Mouse (Mus musculus): ENCODE data around the gene Knstrn.

DNA sequence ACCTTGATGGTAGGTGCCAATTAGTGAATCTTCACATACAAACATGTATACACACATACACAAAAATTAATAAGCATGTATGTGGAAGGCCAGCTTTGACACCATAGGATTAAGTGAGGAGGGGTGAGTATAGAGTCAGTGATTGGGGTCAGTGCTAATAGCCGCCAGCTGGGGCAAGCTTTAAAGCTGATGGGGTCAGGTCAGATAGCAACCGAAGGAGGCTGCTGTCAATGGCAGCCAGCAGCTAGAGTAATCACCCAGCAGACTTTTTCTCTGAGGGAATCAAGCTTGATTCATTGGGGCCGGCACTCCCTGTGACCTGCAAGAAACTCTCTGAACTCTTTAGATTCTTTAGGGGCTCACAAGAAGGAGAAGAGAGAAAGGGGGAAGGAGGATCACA is 38.0 kb downstream of the Knstrn start:
- TF ChIP-seq CTCF (IDR thresholded peaks at IDR 0.05; ENCODE audit: low read depth, low read length), result no peak
- no peak for TF ChIP-seq POLR2A (IDR thresholded peaks at IDR 0.05; ENCODE audit: borderline replicate concordance, low read depth, low read length)
